Mouse (Mus musculus): ENCODE data around the gene G430095P16Rik. TPM values are rescaled to one million over a fixed set of nuclear protein-coding genes. Genes with fewer than 3 reads are reported as not detected.
A peak's percentile ranks its signal among the peaks of the same experiment; 100 is the strongest.

Gene G430095P16Rik
- polyA plus RNA-seq, 1 experiment from 2014 or later: 1.3 TPM

DNA sequence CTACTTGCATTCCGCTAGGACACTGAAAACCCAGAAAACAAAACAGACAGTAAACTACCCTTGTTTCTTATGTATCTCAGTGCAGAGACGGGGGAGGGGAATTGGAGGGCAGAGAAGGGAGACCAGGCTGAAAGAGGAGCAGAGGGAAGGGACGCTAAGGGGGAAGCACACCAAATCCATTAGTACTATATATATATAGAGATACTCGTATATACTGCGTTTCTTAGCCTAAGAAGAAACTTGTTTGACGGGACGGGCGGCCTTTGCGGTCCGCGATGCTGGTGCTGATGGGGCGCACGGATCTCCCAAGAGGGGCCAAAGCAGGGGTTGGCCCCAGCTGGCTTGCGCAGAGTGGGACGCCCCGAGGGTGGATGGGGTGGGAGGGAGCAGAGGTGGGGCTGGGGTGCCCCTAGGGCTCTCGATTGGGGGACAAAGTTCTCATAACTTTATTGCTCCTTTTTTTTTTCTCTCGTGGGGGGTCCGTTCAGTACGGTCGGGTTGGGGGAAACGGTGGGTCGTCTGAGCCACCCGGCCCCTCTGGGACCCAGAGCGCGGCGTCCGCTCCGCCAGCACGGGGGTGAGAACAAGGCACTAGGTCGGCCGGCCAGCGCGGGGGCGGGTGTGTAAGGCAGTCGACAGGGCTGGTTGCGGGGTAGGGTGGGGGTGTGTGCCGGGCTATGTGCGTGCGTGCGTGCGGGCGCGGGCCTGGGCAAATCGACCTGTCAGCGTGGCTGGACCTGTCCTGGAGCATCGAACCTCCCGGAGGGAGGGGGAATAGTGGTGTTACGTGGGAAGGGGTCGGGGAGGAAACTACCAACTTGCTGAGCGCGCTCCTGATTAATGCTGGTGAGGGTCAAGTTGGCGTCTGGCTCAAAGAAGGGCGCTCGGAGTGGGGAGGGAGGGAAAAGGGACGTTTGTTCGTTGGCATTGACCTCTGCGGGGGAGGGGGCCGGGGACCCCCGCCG lies 17.7 kb upstream of the G430095P16Rik start:
- 1% methylated on average over 58 of the region's 61 CpGs for WGBS
- peaks cover 53% of the 10 kb centered on the region for H3K4me1 ChIP-seq (replicated peaks)

GRCm38 (mm10) chr8:84705960-84706359 lies 16.8 kb upstream of the G430095P16Rik start:
- peaks cover 56% of the 10 kb centered on the region for H3K4me1 ChIP-seq (replicated peaks)
- peaks cover 84% of the 10 kb centered on the region for H3K27me3 ChIP-seq
- H3K4me3 ChIP-seq (replicated peaks): peak overlapping the region; percentile 28
- no peaks in the 10 kb centered on the region for H3K9me3 ChIP-seq
- no peak overlapping the region for H3K9ac ChIP-seq (replicated peaks)
- no peaks in the 10 kb centered on the region for H3K36me3 ChIP-seq
- peak overlapping the region; percentile 72; the same call in 1 of the 2 replicates for H3K27ac ChIP-seq
- ATAC-seq: no peak
- WGBS: 2% methylated on average over 12 of the region's 12 CpGs
- peak overlapping the region; percentile 49 for H3K4me2 ChIP-seq (replicated peaks)

More for the DNA sequence above, 17.7 kb upstream of the G430095P16Rik start:
- H3K9ac ChIP-seq (replicated peaks): peak overlapping the region; percentile 51
- no peaks in the 10 kb centered on the region for H3K9me3 ChIP-seq
- ATAC-seq: no peak
- H3K27ac ChIP-seq: peak overlapping the region; percentile 72
- peak overlapping the region; percentile 49 for H3K4me2 ChIP-seq (replicated peaks)
- H3K27me3 ChIP-seq: peaks cover 90% of the 10 kb centered on the region
- H3K4me3 ChIP-seq (replicated peaks): peak overlapping the region; percentile 24
- H3K36me3 ChIP-seq: peaks cover 2% of the 10 kb centered on the region; the same call in 1 of the 2 replicates

- Histone ChIP-seq H3K9me3 (no peaks in the 10 kb centered on the region), H3K4me2 (replicated peaks) (peak overlapping the region; percentile 43), H3K4me1 (replicated peaks) (peaks cover 63% of the 10 kb centered on the region), H3K4me3 (replicated peaks) (peak overlapping the region; percentile 28), H3K9ac (replicated peaks) (peak overlapping the region; percentile 56), H3K27me3 (peaks cover 82% of the 10 kb centered on the region), H3K36me3 (no peaks in the 10 kb centered on the region), H3K27ac (peak overlapping the region; percentile 85)
- WGBS: under 1% methylated on average over 45 of the region's 45 CpGs
- no peak for ATAC-seq
Observed at GRCm38 (mm10) chr8:84706610-84707266, 16.1 kb upstream of the G430095P16Rik start.

- H3K27me3 ChIP-seq: peaks cover 76% of the 10 kb centered on the region
- no peaks in the 10 kb centered on the region for H3K36me3 ChIP-seq
- H3K4me2 ChIP-seq (replicated peaks): peak overlapping the region; percentile 43
- peak overlapping the region; percentile 56 for H3K9ac ChIP-seq (replicated peaks)
- H3K4me3 ChIP-seq (replicated peaks): peak overlapping the region; percentile 28
- H3K4me1 ChIP-seq (replicated peaks): peaks cover 70% of the 10 kb centered on the region
- H3K9me3 ChIP-seq: no peaks in the 10 kb centered on the region
- H3K27ac ChIP-seq: peak overlapping the region; percentile 85
- ATAC-seq: no peak
- 3% methylated on average over 22 of the region's 22 CpGs for WGBS
Observed at GRCm38 (mm10) chr8:84707267-84707883, 15.4 kb upstream of the G430095P16Rik start.

GRCm38 (mm10) chr8:84708071-84708541 lies 14.7 kb upstream of the G430095P16Rik start:
- Histone ChIP-seq H3K9ac (replicated peaks) (peak overlapping the region; percentile 56; the same call in 1 of the 2 replicates), H3K27ac (peak overlapping the region; percentile 85), H3K4me2 (replicated peaks) (peak overlapping the region; percentile 43), H3K9me3 (no peaks in the 10 kb centered on the region), H3K27me3 (peaks cover 68% of the 10 kb centered on the region), H3K36me3 (no peaks in the 10 kb centered on the region), H3K4me1 (replicated peaks) (peaks cover 75% of the 10 kb centered on the region), H3K4me3 (replicated peaks) (no peak overlapping the region)
- WGBS: 4% methylated on average over 15 of the region's 15 CpGs
- no peak for ATAC-seq

GRCm38 (mm10) chr8:84708774-84709475 lies 13.9 kb upstream of the G430095P16Rik start:
- Histone ChIP-seq H3K4me2 (replicated peaks) (no peak overlapping the region; the same call in 1 of the 2 replicates), H3K27ac (peak overlapping the region; percentile 67), H3K4me1 (replicated peaks) (peaks cover 83% of the 10 kb centered on the region), H3K27me3 (peaks cover 64% of the 10 kb centered on the region), H3K4me3 (replicated peaks) (no peak overlapping the region), H3K36me3 (no peaks in the 10 kb centered on the region), H3K9me3 (no peaks in the 10 kb centered on the region), H3K9ac (replicated peaks) (no peak overlapping the region; the same call in 1 of the 2 replicates)
- peak; percentile 80 for ATAC-seq
- whole genome bisulfite sequencing: 6% methylated on average over 12 of the region's 12 CpGs

GRCm38 (mm10) chr8:84709931-84710330 lies 12.9 kb upstream of the G430095P16Rik start:
- Histone ChIP-seq H3K27me3 (peaks cover 64% of the 10 kb centered on the region), H3K4me1 (replicated peaks) (peaks cover 86% of the 10 kb centered on the region), H3K27ac (peak overlapping the region; percentile 67), H3K9ac (replicated peaks) (no peak overlapping the region), H3K4me3 (replicated peaks) (no peak overlapping the region), H3K9me3 (no peaks in the 10 kb centered on the region), H3K4me2 (replicated peaks) (no peak overlapping the region), H3K36me3 (no peaks in the 10 kb centered on the region)
- WGBS: 92% methylated on average over 1 of the region's 1 CpGs
- ATAC-seq: no peak

GRCm38 (mm10) chr8:84711312-84711711 lies 11.5 kb upstream of the G430095P16Rik start:
- Histone ChIP-seq H3K9me3 (no peaks in the 10 kb centered on the region), H3K4me2 (replicated peaks) (no peak overlapping the region; the same call in 1 of the 2 replicates), H3K27ac (peak overlapping the region; percentile 94), H3K27me3 (peaks cover 63% of the 10 kb centered on the region), H3K36me3 (no peaks in the 10 kb centered on the region), H3K4me1 (replicated peaks) (peaks cover 84% of the 10 kb centered on the region), H3K9ac (replicated peaks) (peak overlapping the region; percentile 53; the same call in 1 of the 2 replicates), H3K4me3 (replicated peaks) (no peak overlapping the region)
- no peak for ATAC-seq
- 55% methylated on average over 3 of the region's 3 CpGs for WGBS

- peaks cover 62% of the 10 kb centered on the region for H3K27me3 ChIP-seq
- WGBS: 12% methylated on average over 11 of the region's 11 CpGs
- no peaks in the 10 kb centered on the region for H3K9me3 ChIP-seq
- ATAC-seq: peak; percentile 87
- peak overlapping the region; percentile 53; the same call in 1 of the 2 replicates for H3K9ac ChIP-seq (replicated peaks)
- no peak overlapping the region for H3K4me3 ChIP-seq (replicated peaks)
- H3K4me1 ChIP-seq (replicated peaks): peaks cover 80% of the 10 kb centered on the region
- H3K36me3 ChIP-seq: no peaks in the 10 kb centered on the region
- H3K27ac ChIP-seq: peak overlapping the region; percentile 94
- no peak overlapping the region; the same call in 1 of the 2 replicates for H3K4me2 ChIP-seq (replicated peaks)
Observed at GRCm38 (mm10) chr8:84711933-84712758, 10.7 kb upstream of the G430095P16Rik start.

DNA sequence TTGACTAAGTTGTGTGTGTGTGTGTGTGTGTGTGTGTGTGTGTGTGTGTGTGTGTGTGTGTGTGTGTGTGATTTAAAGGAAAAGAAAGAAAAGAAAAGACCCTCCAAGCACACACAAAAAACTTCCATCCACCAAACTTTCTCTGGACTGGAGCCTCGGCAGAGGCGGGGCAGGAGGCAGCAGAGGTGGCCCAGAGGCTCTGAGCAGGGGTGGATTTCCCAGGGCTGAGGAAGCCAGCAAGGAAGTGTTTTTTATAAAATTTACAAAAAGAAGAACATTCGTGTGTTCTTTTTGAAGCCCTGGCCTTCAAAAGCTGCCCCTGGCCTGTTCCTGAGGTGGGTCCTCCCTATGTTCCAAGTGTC lies 10.1 kb upstream of the G430095P16Rik start:
- H3K9ac ChIP-seq (replicated peaks): no peak overlapping the region
- H3K9me3 ChIP-seq: no peaks in the 10 kb centered on the region
- no peak overlapping the region for H3K4me3 ChIP-seq (replicated peaks)
- H3K4me2 ChIP-seq (replicated peaks): no peak overlapping the region
- H3K36me3 ChIP-seq: peaks cover 3% of the 10 kb centered on the region; the same call in 1 of the 2 replicates
- H3K27me3 ChIP-seq: peaks cover 62% of the 10 kb centered on the region
- peaks cover 74% of the 10 kb centered on the region for H3K4me1 ChIP-seq (replicated peaks)
- 8% methylated on average over 3 of the region's 3 CpGs for WGBS
- peak overlapping the region; percentile 94 for H3K27ac ChIP-seq
- peak; percentile 40 for ATAC-seq

Measured in midbrain, embryonic 13.5 days (tissue).